Comparison of ENCODE assay signal across 16 mouse cellular contexts in genomic region chr19:43968436-43969026, GRCm38 (mm10). TPM values are rescaled to one million over a fixed set of nuclear protein-coding genes. Genes with fewer than 3 reads are reported as not detected.
"Had no signal": no experiment of that assay in that cellular context is flagged by ENCODE, and none has a peak within 500 bp of the region (broad histone marks: within the 10 kb centered on the region; RNA-seq: fewer than 3 reads in every experiment).

No protein-coding gene starts in this region.

- ATAC-seq: intestine, embryonic 15.5 days; liver, embryonic 12.5 days; midbrain, embryonic 13.5 days; midbrain, embryonic 16.5 days had no signal

- H3K9me3 ChIP-seq: intestine, embryonic 15.5 days; limb, embryonic 10.5 days; limb, embryonic 13.5 days; liver, embryonic 12.5 days; liver, embryonic 15.5 days; lung, embryonic 15.5 days; midbrain, embryonic 13.5 days; stomach, embryonic 15.5 days had no signal

- H3K9ac ChIP-seq: intestine, embryonic 15.5 days; limb, embryonic 13.5 days; liver, embryonic 12.5 days; liver, embryonic 15.5 days; lung, embryonic 15.5 days; midbrain, embryonic 13.5 days; stomach, embryonic 15.5 days had no signal

- H3K4me3 ChIP-seq: intestine, embryonic 15.5 days; limb, embryonic 10.5 days; limb, embryonic 13.5 days; liver, embryonic 12.5 days; liver, embryonic 15.5 days; lung, embryonic 15.5 days; midbrain, embryonic 13.5 days; stomach, embryonic 15.5 days had no signal

- H3K27ac ChIP-seq: intestine, embryonic 15.5 days; limb, embryonic 10.5 days; limb, embryonic 13.5 days; liver, embryonic 12.5 days; liver, embryonic 15.5 days; lung, embryonic 15.5 days; macrophage; midbrain, embryonic 13.5 days; stomach, embryonic 15.5 days had no signal

- DNase-seq: kidney, adult 9 months; liver; lung, adult 18-20 months; right cerebral cortex, postnatal 25 days; spleen, adult 18-20 months; thymus, postnatal 25 days had no signal

- H3K36me3 ChIP-seq: intestine, embryonic 15.5 days; limb, embryonic 10.5 days; limb, embryonic 13.5 days; lung, embryonic 15.5 days; midbrain, embryonic 13.5 days; stomach, embryonic 15.5 days had no signal

- H3K27me3 ChIP-seq: intestine, embryonic 15.5 days; limb, embryonic 13.5 days; liver, embryonic 15.5 days; lung, embryonic 15.5 days; midbrain, embryonic 13.5 days; stomach, embryonic 15.5 days had no signal

- H3K4me2 ChIP-seq: intestine, embryonic 15.5 days; limb, embryonic 13.5 days; liver, embryonic 12.5 days; liver, embryonic 15.5 days; lung, embryonic 15.5 days; midbrain, embryonic 13.5 days; stomach, embryonic 15.5 days had no signal

- H3K4me1 ChIP-seq: limb, embryonic 10.5 days; limb, embryonic 13.5 days; liver, embryonic 12.5 days; liver, embryonic 15.5 days; lung, embryonic 15.5 days; midbrain, embryonic 13.5 days; stomach, embryonic 15.5 days had no signal

RNA-seq across cellular contexts. Expression of gene Cpn1, which starts 17.8 kb away (rescaled TPM):
- polyA plus RNA-seq: limb, embryonic 10.5 days; macrophage had no signal
